Mouse (Mus musculus) lung, embryonic 14.5 days (tissue): ENCODE results near the gene Fam129b. TPM values are rescaled to one million over a fixed set of nuclear protein-coding genes. Genes with fewer than 3 reads are reported as not detected.

Source experiments
- ATAC-seq: fragments of 200-750 bp; cut with Nextera tagmentation; 2 replicates; pipeline ENCODE4 v1.8.0; 2017; ENCODE audit warnings: mild to moderate bottlenecking, moderate TSS enrichment, moderate library complexity; ENCODE audit not compliant: insufficient read depth
- DNase-seq: peaks from one replicate; pipeline ENCODE4 v3.0.0-alpha.2; 2015
- H3K27ac ChIP-seq: fragments of 300-500 bp; sonication (generic); 2 replicates; pipeline ENCODE4 v1.5.1; 2014; ENCODE audit warnings: low read depth, mild to moderate bottlenecking, moderate library complexity
- H3K27me3 ChIP-seq: fragments of 300-500 bp; sonication (generic); 2 replicates; pipeline ENCODE4 v1.6.1; 2014; ENCODE audit warnings: low read length, control low read depth; ENCODE audit not compliant: insufficient read depth
- H3K36me3 ChIP-seq: fragments of 300-500 bp; sonication (generic); 2 replicates; pipeline ENCODE4 v1.6.1; 2014; ENCODE audit warnings: control low read depth; ENCODE audit not compliant: insufficient read depth
- H3K4me1 ChIP-seq: fragments of 300-500 bp; sonication (generic); 2 replicates; pipeline ENCODE4 v1.6.1; 2014; ENCODE audit warnings: antibody characterized with exemption, control low read depth; ENCODE audit not compliant: insufficient read depth
- H3K4me2 ChIP-seq: fragments of 300-500 bp; sonication (generic); 2 replicates; pipeline ENCODE4 v1.6.1; 2014; ENCODE audit warnings: mild to moderate bottlenecking
- H3K4me3 ChIP-seq: fragments of 300-500 bp; sonication (generic); 2 replicates; pipeline ENCODE4 v1.5.1; 2014; ENCODE audit warnings: low read depth, low read length
- H3K9ac ChIP-seq: fragments of 300-500 bp; sonication (generic); 2 replicates; pipeline ENCODE4 v1.6.1; 2014
- H3K9me3 ChIP-seq: fragments of 300-500 bp; sonication (generic); 2 replicates; pipeline ENCODE4 v1.6.1; 2016; ENCODE audit warnings: low read depth, low read length, control low read depth
- CTCF ChIP-seq: IDR thresholded peaks from 2 replicates; pipeline ENCODE4 v1.5.1; 2016; ENCODE audit warnings: antibody characterized with exemption, low read depth
- WGBS: fragments of 180-500 bp; shearing (Covaris S2); extraction: QIAGEN DNeasy Blood & Tissue Kit; methylation state at CpG from one replicate; pipeline ENCODE4 v1.1.7; 2014; 5-methylcytosine and 5-hydroxymethylcytosine counted together
- polyA plus RNA-seq: library from polyadenylated mRNA; unstranded; fragments of >200 nt; fragmentation: Nextera tagmentation; extraction: Ambion mirVana; gene quantifications from 2 replicates; pipeline ENCODE4 v1.2.1, GENCODE M21; 2014

The Fam129b gene
- polyA plus RNA-seq, 1 experiment from 2014 or later = 46.5 TPM

GRCm38 (mm10) chr2:32963981-32964380, 88.1 kb downstream of the Fam129b start:
- Histone ChIP-seq H3K27me3 (no peaks in the 10 kb centered on the region), H3K9me3 (no peaks in the 10 kb centered on the region), H3K4me2 (peak overlapping the region; percentile 90), H3K36me3 (peaks cover 31% of the 10 kb centered on the region), H3K4me3 (peak overlapping the region; percentile 97; the same call in 1 of the 2 replicates), H3K4me1 (peaks cover 11% of the 10 kb centered on the region), H3K9ac (peak overlapping the region; percentile 34), H3K27ac (0 out of 2 replicates have a peak overlapping the region, but pooled peaks have one; percentile 30)
- WGBS = 77% methylated on average over 1 of the region's 1 CpGs
- no peak for DNase-seq
- no peak for TF ChIP-seq CTCF
- ATAC-seq = no peak

- H3K4me2 ChIP-seq = peak overlapping the region; percentile 90
- H3K9me3 ChIP-seq = no peaks in the 10 kb centered on the region
- ATAC-seq = no peak
- peak overlapping the region; percentile 97 for H3K4me3 ChIP-seq
- H3K9ac ChIP-seq = peak overlapping the region; percentile 32
- H3K27ac ChIP-seq = peak overlapping the region; percentile 24; the same call in 1 of the 2 replicates
- 31% methylated on average over 10 of the region's 10 CpGs for WGBS
- H3K36me3 ChIP-seq = peaks cover 31% of the 10 kb centered on the region
- no peak for TF ChIP-seq CTCF
- H3K27me3 ChIP-seq = no peaks in the 10 kb centered on the region
- peak; percentile 23 for DNase-seq
- peaks cover 11% of the 10 kb centered on the region for H3K4me1 ChIP-seq
Observed at GRCm38 (mm10) chr2:32964659-32965457, 88.9 kb downstream of the Fam129b start.

GRCm38 (mm10) chr2:32965511-32966183, 89.7 kb downstream of the Fam129b start:
- peak overlapping the region; percentile 99; the same call in 1 of the 2 replicates for H3K27ac ChIP-seq
- no peak overlapping the region for H3K9ac ChIP-seq
- peak; percentile 36 for DNase-seq
- peak overlapping the region; percentile 70 for H3K4me2 ChIP-seq
- no peak for ATAC-seq
- no peaks in the 10 kb centered on the region for H3K27me3 ChIP-seq
- no peaks in the 10 kb centered on the region for H3K9me3 ChIP-seq
- WGBS = 12% methylated on average over 7 of the region's 7 CpGs
- peaks cover 10% of the 10 kb centered on the region for H3K4me1 ChIP-seq
- peaks cover 31% of the 10 kb centered on the region for H3K36me3 ChIP-seq
- no peak for TF ChIP-seq CTCF
- 0 out of 2 replicates have a peak overlapping the region, but pooled peaks have one; percentile 53 for H3K4me3 ChIP-seq

GRCm38 (mm10) chr2:32966184-32966688, 90.3 kb downstream of the Fam129b start:
- no peak for DNase-seq

GRCm38 (mm10) chr2:32966689-32967631, 91.0 kb downstream of the Fam129b start:
- H3K4me3 ChIP-seq = peak overlapping the region; percentile 53
- no peaks in the 10 kb centered on the region for H3K9me3 ChIP-seq
- peaks cover 31% of the 10 kb centered on the region for H3K36me3 ChIP-seq
- H3K9ac ChIP-seq = peak overlapping the region; percentile 73
- H3K27me3 ChIP-seq = no peaks in the 10 kb centered on the region
- H3K4me1 ChIP-seq = peaks cover 6% of the 10 kb centered on the region; the same call in 1 of the 2 replicates
- peak; percentile 72 for TF ChIP-seq CTCF
- under 1% methylated on average over 55 of the region's 55 CpGs for WGBS
- peak overlapping the region; percentile 70 for H3K4me2 ChIP-seq
- DNase-seq (peak; percentile 94), ATAC-seq (peak; percentile 88)
- peak overlapping the region; percentile 99 for H3K27ac ChIP-seq

More at GRCm38 (mm10) chr2:32966184-32966688, 90.3 kb downstream of the Fam129b start:
- H3K4me3 ChIP-seq = peak overlapping the region; percentile 53
- no peak for TF ChIP-seq CTCF
- peak overlapping the region; percentile 99 for H3K27ac ChIP-seq
- H3K36me3 ChIP-seq = peaks cover 31% of the 10 kb centered on the region
- H3K4me1 ChIP-seq = peaks cover 6% of the 10 kb centered on the region; the same call in 1 of the 2 replicates
- WGBS = 8% methylated on average over 13 of the region's 13 CpGs
- no peaks in the 10 kb centered on the region for H3K9me3 ChIP-seq
- ATAC-seq = no peak
- peak overlapping the region; percentile 70 for H3K4me2 ChIP-seq
- peak overlapping the region; percentile 73 for H3K9ac ChIP-seq
- no peaks in the 10 kb centered on the region for H3K27me3 ChIP-seq

GRCm38 (mm10) chr2:32968024-32968614, 92.2 kb downstream of the Fam129b start:
- peaks cover 27% of the 10 kb centered on the region for H3K36me3 ChIP-seq
- H3K27me3 ChIP-seq = no peaks in the 10 kb centered on the region
- DNase-seq (no peak), ATAC-seq (no peak)
- H3K4me3 ChIP-seq = 0 out of 2 replicates have a peak overlapping the region, but pooled peaks have one; percentile 53
- WGBS = 77% methylated on average over 9 of the region's 9 CpGs
- H3K9me3 ChIP-seq = no peaks in the 10 kb centered on the region
- H3K4me1 ChIP-seq = peaks cover 6% of the 10 kb centered on the region; the same call in 1 of the 2 replicates
- peak overlapping the region; percentile 73; the same call in 1 of the 2 replicates for H3K9ac ChIP-seq
- TF ChIP-seq CTCF = no peak
- peak overlapping the region; percentile 70 for H3K4me2 ChIP-seq
- H3K27ac ChIP-seq = peak overlapping the region; percentile 99; the same call in 1 of the 2 replicates
